Mouse (Mus musculus): ENCODE results near the gene Slc17a9.

DNA sequence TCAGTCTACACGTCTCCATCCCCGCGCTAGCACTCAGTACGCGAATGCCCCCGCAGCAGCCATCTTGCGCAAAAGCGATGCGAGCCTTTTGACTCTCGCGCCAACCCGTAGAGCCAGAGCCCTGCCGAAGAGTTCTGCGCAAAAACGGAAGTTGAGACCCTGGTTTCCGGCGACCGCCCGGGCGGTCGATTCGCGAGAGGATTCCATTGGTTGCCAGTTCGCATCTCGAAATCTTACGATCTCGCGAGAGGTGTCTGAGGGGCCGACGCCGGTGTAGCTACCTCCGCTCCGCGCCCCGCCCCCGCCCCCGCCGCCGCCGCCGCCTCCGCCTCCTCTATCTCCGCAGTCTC lies 15.2 kb upstream of the Slc17a9 start, which contains the start of the genes Dido1 and Gid8:
- TF ChIP-seq CTCF (IDR thresholded peaks at IDR 0.05; ENCODE audit: low read depth) (no peak), EP300 (IDR thresholded peaks at IDR 0.05; ENCODE audit: low read depth) (peak; percentile 82)

Data from liver, postnatal 0 days (tissue).